Mouse (Mus musculus): ENCODE results near the gene Ptk7.

The Ptk7 gene

DNA sequence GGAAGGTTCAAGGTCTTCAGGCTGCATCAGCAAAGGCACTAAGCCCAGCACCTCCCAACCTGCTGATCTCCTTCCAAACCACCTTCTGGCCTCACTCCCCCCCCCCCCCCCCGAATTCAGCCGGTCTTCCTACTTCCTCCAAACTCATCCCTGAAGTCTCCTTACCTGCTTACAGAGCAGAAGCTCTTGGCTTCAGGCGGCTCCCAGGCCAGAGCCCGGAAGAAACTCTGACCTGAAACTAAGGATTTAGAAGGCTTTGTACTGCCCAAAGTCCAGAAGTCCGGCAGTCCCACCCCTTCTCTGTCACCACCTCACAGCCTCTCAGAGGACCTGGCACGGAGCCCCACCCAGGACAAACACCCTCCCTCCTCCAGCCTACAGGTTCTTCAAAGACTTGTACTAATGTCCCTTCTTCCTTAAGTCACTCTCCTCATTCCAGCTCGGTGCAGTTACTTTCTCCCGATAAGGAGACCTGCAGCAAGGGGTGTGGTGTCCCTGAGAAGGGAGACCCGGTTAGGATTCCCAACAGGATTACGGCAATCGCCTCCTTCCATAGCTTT lies 15.7 kb upstream of the Ptk7 start:
- peak; percentile 80 to 89 for DNase-seq (ENCODE audit: inconsistent age in 2 of 2, low spot score in 1 of 2)

GRCm38 (mm10) chr17:46644152-46644805 lies 15.0 kb upstream of the Ptk7 start:
- DNase-seq (ENCODE audit: inconsistent age in 2 of 2, low spot score in 1 of 2), result peak in 1 of 2 experiments; percentile 54

DNA sequence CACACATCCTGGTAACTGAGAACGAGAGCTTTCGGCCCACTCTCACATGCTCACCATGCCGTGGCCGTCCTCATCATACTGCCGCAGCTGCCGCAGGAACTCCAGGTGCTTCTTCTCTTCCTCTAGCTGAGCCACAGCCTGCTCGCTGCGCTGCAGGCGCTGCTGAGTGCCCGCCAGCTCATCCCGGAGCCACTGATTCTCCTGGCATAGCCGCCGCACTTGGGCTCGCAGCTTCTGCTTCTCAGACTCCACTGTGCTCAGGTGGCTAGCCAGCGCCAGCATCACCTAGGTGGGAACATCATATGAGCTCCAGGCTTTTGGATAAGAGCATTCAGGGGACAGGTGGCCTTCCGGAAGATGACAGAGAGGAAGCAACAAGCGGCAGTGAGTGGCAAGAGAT lies 12.8 kb upstream of the Ptk7 start:
- DNase-seq (ENCODE audit: inconsistent age in 2 of 2, low spot score in 1 of 2), result no peak

DNA sequence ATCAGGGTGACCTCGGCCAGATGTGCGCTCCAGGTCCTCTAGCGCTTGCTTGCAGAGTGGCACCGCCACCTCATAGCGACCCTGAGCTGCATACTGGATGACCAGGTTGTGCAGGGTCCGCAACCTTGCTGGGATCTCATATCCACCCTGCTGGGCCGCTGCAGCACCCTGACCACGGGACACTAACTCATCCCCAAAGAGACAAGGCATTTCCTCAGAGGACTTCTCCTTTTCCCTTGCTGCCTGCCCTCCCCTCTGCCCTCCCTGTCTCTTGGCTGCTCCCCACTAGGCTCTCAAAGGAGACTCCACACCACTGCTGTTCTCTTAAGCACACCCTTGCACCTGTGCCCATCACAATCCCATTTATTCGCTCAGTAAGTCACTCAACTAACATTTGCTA lies 10.6 kb upstream of the Ptk7 start:
- DNase-seq (ENCODE audit: inconsistent age in 2 of 2, low spot score in 1 of 2), result no peak

GRCm38 (mm10) chr17:46636831-46637523 lies 7.7 kb upstream of the Ptk7 start:
- peak; percentile 53 to 90 for DNase-seq (ENCODE audit: inconsistent age in 2 of 2, low spot score in 1 of 2)

DNA sequence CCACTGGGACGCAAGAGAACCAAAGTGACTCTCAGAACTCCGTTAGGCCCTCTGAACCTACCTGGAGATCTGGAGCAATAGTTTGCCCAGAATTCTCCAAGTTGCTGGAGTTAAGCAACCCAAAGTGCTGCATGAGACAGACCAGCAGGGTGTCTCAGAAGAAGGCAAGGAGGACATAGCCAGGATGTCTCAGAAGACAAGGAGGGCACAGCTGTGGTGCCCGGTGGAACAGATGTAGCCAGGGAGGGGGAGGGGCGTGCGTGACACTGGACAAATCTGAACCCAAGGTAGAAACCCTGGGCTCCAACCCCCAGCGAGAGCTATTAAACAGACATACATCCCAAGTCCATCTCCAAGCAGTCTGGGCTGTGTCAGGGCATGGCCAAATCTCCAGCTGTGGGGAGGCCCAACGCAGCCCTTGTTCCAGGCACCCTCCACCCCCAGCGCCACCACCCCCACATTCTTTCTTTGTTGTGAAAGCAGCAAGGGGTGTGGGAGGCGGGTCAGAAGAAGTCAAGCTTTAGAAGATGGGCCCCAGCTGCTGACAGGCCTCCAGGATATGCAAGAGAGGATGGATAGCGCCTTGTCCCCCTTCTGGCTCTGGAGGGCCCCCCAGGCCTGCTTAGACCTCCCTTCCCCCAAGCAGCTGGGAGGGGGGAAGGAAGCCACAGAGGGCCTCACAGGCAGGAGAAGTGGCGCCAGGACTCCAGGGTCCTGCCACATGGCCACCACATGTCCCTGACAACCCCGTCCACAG lies 559 bp upstream of the Ptk7 start:
- DNase-seq (ENCODE audit: inconsistent age in 2 of 2, low spot score in 1 of 2), result peak in 1 of 2 experiments; percentile 60

GRCm38 (mm10) chr17:46628471-46628790 lies 873 bp downstream of the Ptk7 start:
- DNase-seq (ENCODE audit: inconsistent age in 2 of 2, low spot score in 1 of 2), result peak; percentile 41 to 80

- no peak for DNase-seq (ENCODE audit: inconsistent age in 2 of 2, low spot score in 1 of 2)
Observed at GRCm38 (mm10) chr17:46627409-46627808, 1.9 kb downstream of the Ptk7 start.

DNA sequence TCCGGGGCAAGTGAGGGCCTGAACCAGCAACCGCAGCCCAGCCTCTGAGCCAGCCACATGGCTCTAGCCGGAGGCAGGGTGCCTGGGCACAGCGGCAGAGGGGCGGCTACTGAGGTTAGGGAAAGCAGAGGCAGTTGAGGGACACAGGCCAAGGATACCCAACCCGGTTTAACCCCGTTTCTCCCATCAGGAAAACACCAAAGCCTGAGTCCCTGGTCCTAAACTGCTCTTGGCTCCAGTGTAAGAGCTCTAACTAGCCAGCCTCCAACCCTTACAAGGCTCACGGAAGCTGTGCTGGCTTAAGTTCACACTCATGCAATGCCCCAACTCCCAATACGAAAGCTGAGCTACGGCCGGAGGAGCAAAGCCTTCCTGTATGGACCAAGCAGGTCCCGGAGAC lies 4.7 kb downstream of the Ptk7 start:
- no peak for DNase-seq (ENCODE audit: inconsistent age in 2 of 2, low spot score in 1 of 2)

DNA sequence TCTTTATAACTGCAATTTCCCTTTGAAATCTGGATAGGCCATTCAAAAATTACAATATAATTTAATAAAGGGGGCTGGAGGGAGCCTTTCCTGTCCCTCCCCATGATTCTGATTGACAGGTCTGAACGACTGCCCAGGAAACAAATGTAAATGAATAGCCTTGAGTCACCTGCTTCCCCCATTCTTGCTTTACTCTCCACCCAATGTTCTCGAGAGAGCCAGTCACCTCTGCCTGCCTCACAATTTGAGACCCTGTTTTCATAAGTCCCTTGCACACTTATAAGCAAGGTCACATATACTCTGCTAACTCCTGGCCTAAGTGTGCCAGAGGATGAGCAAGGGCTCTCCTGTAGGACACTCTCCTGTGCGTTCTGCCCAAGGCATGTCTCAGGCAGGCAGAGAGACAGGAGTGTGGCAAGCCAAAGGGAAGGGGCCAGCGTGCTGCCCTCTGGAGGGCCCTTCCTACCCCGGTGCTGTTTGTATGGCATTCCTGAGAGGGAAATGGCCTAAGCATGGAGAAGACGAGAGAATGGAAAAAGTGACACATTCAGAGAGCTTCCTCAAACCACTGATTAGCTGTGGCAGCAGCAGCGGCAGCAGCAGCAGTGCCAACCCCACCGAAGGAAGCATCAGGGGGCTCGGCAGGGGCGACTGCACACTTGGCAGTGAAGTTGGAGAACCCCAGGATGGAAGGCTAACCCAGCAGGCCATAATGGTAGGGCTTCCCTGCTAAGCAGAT lies 5.3 kb downstream of the Ptk7 start:
- DNase-seq (ENCODE audit: inconsistent age in 2 of 2, low spot score in 1 of 2), result peak in 1 of 2 experiments; percentile 33

- DNase-seq (ENCODE audit: inconsistent age in 2 of 2, low spot score in 1 of 2), result no peak
Observed at GRCm38 (mm10) chr17:46622269-46622668, 7.0 kb downstream of the Ptk7 start.

- peak; percentile 48 to 74 for DNase-seq (ENCODE audit: inconsistent age in 2 of 2, low spot score in 1 of 2)
Observed at GRCm38 (mm10) chr17:46621324-46621723, 8.0 kb downstream of the Ptk7 start.

DNA sequence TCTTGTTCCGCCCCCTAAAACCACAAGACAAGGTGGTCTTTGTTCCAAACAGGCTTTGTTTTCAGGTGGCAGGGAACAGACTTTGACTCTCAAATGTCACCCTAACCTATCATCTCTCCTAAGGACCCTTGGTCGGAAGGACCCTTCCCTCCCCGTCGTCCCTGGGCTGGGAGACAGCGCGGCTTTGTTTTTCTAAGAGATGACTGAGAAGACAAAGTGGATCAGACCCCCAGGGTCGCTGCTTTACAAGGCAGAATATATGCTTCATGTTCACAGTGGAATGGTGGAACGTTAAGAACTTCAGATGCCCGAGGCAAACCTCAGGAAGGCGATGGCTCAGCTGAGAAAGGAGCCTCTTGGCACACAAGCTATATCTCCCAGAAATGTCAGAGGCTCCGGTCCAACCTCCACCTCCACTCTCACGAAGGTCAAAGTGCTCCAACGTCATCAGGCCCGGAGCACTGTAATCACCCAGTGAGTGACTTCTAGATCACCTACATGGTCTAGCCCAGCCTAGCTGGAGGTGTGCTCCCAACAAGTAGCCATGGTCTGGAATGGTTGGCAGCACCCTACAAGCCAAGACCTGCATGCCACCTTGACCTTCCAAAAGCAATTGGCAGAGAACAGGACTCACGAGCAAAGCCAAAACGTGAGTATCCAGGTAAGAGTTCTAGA lies 9.5 kb downstream of the Ptk7 start:
- peak in 1 of 2 experiments; percentile 23 for DNase-seq (ENCODE audit: inconsistent age in 2 of 2, low spot score in 1 of 2)

DNA sequence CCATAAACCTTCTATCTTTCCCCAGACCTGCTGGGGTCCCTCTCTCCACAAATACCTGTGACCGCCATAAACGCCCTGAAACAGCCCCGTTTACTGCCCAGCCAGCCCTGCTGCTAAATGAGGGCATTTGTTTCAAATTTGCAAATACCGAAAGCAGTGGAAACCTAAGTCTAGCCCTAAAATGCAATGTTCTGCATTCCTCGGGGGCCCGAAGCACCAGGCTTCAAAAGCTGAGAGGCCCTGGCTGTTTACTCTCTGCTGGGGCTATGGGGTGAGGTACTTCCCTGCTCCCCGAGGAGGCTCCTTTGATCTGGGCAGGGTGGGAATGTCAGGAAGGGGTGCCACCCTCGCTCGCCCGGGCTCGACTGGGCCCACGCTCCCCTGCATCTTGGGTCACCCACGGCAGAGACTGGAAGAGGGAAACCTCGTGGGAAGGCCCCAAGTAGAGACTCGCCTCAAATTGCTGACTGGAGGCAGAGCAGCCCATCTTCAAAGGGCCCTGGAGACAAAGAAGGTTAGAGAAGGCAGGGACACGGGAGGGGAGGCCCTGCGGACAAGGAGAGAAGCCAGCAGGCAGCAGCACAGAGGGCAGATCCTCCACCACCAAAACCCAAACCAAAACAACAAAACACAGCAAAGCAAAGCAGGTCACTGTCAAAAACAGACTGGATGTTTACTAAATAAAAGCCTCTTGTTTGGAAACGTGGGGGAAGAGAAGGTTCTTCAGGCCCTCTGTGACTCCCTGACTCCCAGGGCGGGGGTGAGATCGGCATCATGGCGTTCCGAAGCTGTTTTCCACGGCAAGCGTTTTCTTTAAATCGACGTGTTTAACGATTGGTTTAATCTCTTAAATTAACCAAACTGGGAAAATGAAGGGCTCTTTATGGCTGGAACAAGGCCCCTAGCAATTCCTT lies 10.3 kb downstream of the Ptk7 start:
- DNase-seq (ENCODE audit: inconsistent age in 2 of 2, low spot score in 1 of 2), result peak in 1 of 2 experiments; percentile 24

- DNase-seq (ENCODE audit: inconsistent age in 2 of 2, low spot score in 1 of 2), result no peak
Observed at GRCm38 (mm10) chr17:46618394-46618768, 10.9 kb downstream of the Ptk7 start.

DNA sequence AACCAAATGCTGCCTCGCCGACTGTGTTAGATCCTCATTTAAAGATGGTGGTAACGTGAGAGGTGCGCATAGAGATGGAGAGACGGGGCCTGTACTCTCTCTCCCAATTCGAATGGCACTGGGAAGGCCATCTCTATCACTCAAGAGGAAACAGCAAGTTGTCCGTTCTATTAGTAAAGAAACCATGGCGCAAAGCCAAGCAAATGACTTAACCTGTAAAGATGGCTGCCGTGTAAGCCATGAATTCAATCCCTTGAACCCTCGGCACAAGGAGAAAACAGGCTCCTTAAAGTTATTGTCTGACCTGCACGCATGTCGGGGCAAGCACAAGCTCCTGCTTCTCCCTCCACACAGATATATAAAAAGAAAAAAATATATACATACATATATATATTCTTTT lies 11.5 kb downstream of the Ptk7 start:
- DNase-seq (ENCODE audit: inconsistent age in 2 of 2, low spot score in 1 of 2), result no peak

DNA sequence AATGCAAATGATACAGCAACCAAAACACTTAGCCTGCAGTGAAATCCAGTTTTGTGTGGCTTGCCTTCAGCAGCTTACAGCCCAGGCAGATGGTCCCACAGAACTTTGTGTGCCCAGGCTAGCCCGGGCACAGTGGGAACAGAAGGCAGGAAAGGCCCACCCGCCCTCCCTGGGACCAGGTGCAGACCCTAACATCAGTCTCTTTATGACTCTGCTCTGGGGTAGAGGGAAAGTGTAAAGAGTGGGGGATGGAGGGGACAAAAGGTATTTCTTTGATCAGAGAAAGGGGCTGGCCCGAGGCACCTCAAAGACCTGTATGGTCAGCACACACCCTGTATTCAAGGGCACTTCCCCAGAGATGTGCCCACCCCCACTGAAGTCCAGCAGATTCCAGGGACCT lies 16.1 kb downstream of the Ptk7 start:
- no peak for DNase-seq (ENCODE audit: inconsistent age in 2 of 2, low spot score in 1 of 2)

DNA sequence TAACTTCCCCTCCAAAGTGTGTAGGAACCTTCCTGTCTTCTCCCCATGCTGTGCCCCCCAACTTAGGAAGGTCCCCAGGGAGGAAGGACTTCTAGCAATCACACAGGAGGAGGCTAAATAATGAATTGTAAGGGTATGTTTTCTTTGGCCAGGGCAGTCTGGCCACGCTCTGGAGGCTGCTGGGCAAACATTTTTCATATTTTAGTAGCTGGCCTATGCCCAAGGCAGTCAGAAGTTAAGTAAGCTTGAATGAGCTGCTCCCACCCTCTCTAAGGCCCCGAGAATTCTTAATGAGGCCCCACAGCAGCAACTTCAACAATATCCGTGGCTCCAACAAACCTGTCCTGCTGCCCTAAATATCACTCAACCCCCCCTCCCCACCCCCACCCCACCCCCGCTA lies 16.5 kb downstream of the Ptk7 start:
- DNase-seq (ENCODE audit: inconsistent age in 2 of 2, low spot score in 1 of 2), result peak in 1 of 2 experiments; percentile 55

DNA sequence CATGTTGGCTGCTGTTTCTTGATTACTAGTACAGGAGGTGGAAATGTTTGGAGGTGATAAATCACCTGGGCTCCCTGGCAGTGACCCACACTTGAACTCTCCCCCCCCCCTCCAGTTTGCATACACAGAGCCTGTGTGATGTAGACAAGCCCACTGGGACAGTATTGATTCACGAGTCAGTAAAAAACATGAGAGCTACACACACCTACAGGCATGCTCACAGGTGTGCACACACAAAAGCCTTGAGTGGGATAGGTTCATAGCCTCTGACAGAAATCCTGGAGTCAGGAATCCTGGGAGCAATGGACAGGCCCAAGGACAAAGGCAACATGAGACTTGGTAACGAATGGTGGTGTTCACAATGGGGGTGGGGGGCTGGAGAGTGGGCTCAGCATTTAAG lies 17.1 kb downstream of the Ptk7 start:
- DNase-seq (ENCODE audit: inconsistent age in 2 of 2, low spot score in 1 of 2), result no peak

DNA sequence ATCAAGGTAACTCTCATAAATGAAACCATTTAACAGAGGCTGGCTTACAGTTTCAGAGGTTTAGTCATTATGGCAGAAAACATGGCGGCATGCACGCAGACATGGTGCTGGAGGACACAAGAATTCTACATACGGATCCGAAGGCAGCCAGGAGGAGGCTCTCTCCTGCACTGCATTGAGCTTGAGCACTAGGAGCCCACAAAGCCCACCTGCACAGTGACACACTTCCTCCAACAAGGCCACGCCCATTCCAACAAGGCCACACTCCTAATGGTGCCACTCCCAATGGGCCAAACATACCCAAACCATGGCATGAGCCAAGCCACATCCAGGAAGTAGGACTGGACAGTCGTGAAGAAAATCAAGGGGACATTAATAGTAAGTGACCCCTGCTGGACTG lies 18.0 kb downstream of the Ptk7 start:
- no peak for DNase-seq (ENCODE audit: inconsistent age in 2 of 2, low spot score in 1 of 2)
